Mouse (Mus musculus) stomach, embryonic 14.5 days (tissue): ENCODE data around the gene Ocm. TPM values are rescaled to one million over a fixed set of nuclear protein-coding genes. Genes with fewer than 3 reads are reported as not detected.

ENCODE experiments used
- ATAC-seq: fragments of 200-750 bp; cut with Nextera tagmentation; 2 replicates; pipeline ENCODE4 v1.8.0; 2017; ENCODE audit warnings: low read depth, moderate TSS enrichment; ENCODE audit not compliant: insufficient number of reproducible peaks, insufficient read depth, low FRiP score
- H3K27ac ChIP-seq: fragments of 300-500 bp; sonication (generic); 2 replicates; pipeline ENCODE4 v1.5.1; 2014; ENCODE audit warnings: mild to moderate bottlenecking, low read length, moderate library complexity, mixed read lengths
- H3K27me3 ChIP-seq: fragments of 300-500 bp; sonication (generic); 2 replicates; pipeline ENCODE4 v1.6.1; 2014; ENCODE audit warnings: low read length, control low read depth, mixed read lengths; ENCODE audit not compliant: control insufficient read depth, insufficient read depth
- H3K36me3 ChIP-seq: fragments of 300-500 bp; sonication (generic); 2 replicates; pipeline ENCODE4 v1.6.1; 2014; ENCODE audit warnings: mild to moderate bottlenecking, control low read depth, low read length, moderate library complexity, mixed read lengths; ENCODE audit not compliant: control insufficient read depth, insufficient read depth
- H3K4me1 ChIP-seq: fragments of 300-500 bp; sonication (generic); 2 replicates; pipeline ENCODE4 v1.6.1; 2014; ENCODE audit warnings: low read length, control low read depth, mixed read lengths; ENCODE audit not compliant: control insufficient read depth, insufficient read depth
- H3K4me2 ChIP-seq: fragments of 300-500 bp; sonication (generic); replicated peaks from 2 replicates; pipeline ENCODE4 v1.6.1; 2014; ENCODE audit warnings: low read depth, low read length, control low read depth
- H3K4me3 ChIP-seq: fragments of 300-500 bp; sonication (generic); 2 replicates; pipeline ENCODE4 v1.5.1; 2014; ENCODE audit warnings: low read depth, low read length, control low read depth
- H3K9ac ChIP-seq: fragments of 300-500 bp; sonication (generic); replicated peaks from 2 replicates; pipeline ENCODE4 v1.6.1; 2014; ENCODE audit warnings: low read depth, mild to moderate bottlenecking, control low read depth, low read length, moderate library complexity, mixed read lengths
- H3K9me3 ChIP-seq: fragments of 300-500 bp; sonication (generic); 2 replicates; pipeline ENCODE4 v1.6.1; 2016; ENCODE audit warnings: low read depth, low read length, control low read depth; ENCODE audit not compliant: control insufficient read depth
- WGBS: fragments of 180-500 bp; shearing (Covaris S2); extraction: QIAGEN DNeasy Blood & Tissue Kit; methylation state at CpG from one replicate; pipeline ENCODE4 v1.1.7; 2014; 5-methylcytosine and 5-hydroxymethylcytosine counted together
- polyA plus RNA-seq: library from polyadenylated mRNA; unstranded; fragments of >200 nt; fragmentation: Nextera tagmentation; extraction: Ambion mirVana; gene quantifications from 2 replicates; pipeline ENCODE4 v1.2.1, GENCODE M21; 2014

Ocm gene
- polyA plus RNA-seq, 1 experiment from 2014 or later, result 0.55 TPM

DNA sequence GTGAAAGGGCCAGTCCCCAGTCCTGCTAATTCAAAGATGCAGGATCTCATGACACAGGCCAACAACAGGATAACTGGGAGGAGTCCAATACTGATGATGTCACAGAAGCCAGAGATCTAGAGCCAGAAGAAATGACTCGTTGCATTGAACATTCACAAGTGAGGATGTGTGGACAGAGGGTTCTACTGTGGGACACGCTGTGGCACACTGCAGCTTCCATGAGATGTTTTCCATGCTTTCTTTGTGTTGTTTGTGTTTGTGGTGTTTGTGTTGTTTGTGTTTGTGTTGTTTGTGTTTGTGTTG lies 50.9 kb downstream of the Ocm start:
- H3K9me3 ChIP-seq, result no peaks in the 10 kb centered on the region
- WGBS, result 59% methylated on average over 2 of the region's 2 CpGs
- peak; percentile 26; the same call in 1 of the 2 replicates for ATAC-seq

DNA sequence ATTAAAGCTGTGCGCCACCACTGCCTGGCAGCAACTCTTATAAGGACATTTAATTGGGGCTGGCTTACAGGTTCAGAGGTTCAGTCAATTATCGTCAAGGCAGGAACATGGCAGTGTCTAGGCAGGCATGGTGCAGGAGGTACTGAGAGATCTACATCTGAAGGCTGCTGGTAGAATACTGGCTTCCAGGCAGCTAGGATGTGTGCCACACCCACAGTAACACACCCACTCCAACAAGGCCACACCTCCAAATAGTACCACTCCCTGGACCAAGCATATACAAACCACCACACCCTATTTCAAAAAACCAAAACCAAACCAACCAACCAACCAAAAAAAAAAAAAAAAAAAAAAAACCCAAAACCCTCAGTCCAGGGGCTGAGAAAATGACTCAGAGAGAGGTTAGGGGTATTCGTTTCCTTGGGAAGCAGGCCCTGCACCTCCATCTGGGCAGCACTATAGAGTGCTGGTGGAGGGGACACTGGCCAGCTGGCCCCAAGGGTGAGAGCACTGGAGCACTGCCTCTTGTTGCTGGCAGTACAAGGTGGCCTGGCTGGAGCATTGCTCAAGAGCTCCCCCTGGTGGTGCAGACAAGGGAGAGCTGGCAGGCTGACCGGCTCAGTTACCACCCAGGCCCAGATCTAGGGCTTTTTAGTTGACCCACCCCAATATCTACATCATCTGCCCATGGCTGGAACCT lies 51.4 kb downstream of the Ocm start:
- Histone ChIP-seq H3K9ac (no peak overlapping the region), H3K36me3 (no peaks in the 10 kb centered on the region), H3K4me1 (no peaks in the 10 kb centered on the region), H3K27ac (no peak overlapping the region), H3K4me3 (no peak overlapping the region), H3K4me2 (no peak overlapping the region), H3K27me3 (no peaks in the 10 kb centered on the region), H3K9me3 (no peaks in the 10 kb centered on the region)
- 50% methylated on average over 4 of the region's 4 CpGs for WGBS
- peak; percentile 78; the same call in 1 of the 2 replicates for ATAC-seq

More for the DNA sequence above, 50.9 kb downstream of the Ocm start:
- Histone ChIP-seq H3K4me2 (no peak overlapping the region), H3K27ac (no peak overlapping the region), H3K36me3 (no peaks in the 10 kb centered on the region), H3K9ac (no peak overlapping the region), H3K4me3 (no peak overlapping the region), H3K27me3 (no peaks in the 10 kb centered on the region), H3K4me1 (no peaks in the 10 kb centered on the region)

DNA sequence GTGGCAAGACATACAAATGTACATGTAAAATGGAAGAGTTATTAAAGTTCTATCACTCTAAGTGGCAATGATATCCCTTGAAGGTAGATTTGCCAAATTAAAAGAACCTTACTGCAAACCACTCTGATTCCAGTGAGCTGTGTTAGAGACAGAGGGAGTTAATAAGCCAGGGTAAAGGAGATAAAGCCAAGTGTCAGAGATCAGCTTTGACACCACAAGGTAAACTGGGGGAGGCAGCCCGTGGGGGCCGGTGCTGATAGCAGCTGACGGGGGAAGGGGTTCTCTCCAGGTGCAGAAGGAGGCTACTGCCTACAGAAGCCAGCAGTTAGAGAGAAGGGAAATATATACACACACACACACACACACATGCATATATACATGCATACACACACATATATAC lies 53.8 kb downstream of the Ocm start:
- H3K4me2 ChIP-seq, result no peak overlapping the region
- no peaks in the 10 kb centered on the region for H3K4me1 ChIP-seq
- no peaks in the 10 kb centered on the region for H3K9me3 ChIP-seq
- no peak overlapping the region for H3K27ac ChIP-seq
- WGBS, result 37% methylated on average over 3 of the region's 3 CpGs
- no peaks in the 10 kb centered on the region for H3K36me3 ChIP-seq
- ATAC-seq, result no peak
- no peak overlapping the region for H3K9ac ChIP-seq
- H3K27me3 ChIP-seq, result no peaks in the 10 kb centered on the region
- H3K4me3 ChIP-seq, result no peak overlapping the region

Other genes starting within 250 kb of the Ocm start
- gene Eif2ak1, start 208.9 kb downstream of the Ocm start, polyA plus RNA-seq, result 34.4 TPM in 2 replicates
- 0.36 and 0.38 TPM in 2 replicates for gene Ankrd61, start 129.0 kb downstream of the Ocm start, polyA plus RNA-seq
- gene Aimp2, start 116.8 kb downstream of the Ocm start, polyA plus RNA-seq, result 94.9 and 95.8 TPM in 2 replicates
- 30.8 and 33.7 TPM in 2 replicates for gene Pms2, start 116.7 kb downstream of the Ocm start, polyA plus RNA-seq
- gene Gm42421, start 98.5 kb downstream of the Ocm start, polyA plus RNA-seq, result 0.65 TPM in 1 of 2 replicates, not detected in the other
- gene Rsph10b, start 93.6 kb downstream of the Ocm start, polyA plus RNA-seq, result 0.60 and 1.4 TPM in 2 replicates
- 78.0 and 80.7 TPM in 2 replicates for gene Ccz1, start 11.8 kb downstream of the Ocm start, polyA plus RNA-seq
- 5.2 and 5.6 TPM in 2 replicates for gene Lmtk2, start 73.8 kb upstream of the Ocm start, polyA plus RNA-seq
- 0.32 and 2.5 TPM in 2 replicates for gene Bhlha15, start 163.6 kb upstream of the Ocm start, polyA plus RNA-seq
- gene Tecpr1, start 196.9 kb upstream of the Ocm start, polyA plus RNA-seq, result 17.0 and 18.3 TPM in 2 replicates
- 135 and 137 TPM in 2 replicates for gene Bri3, start 217.8 kb upstream of the Ocm start, polyA plus RNA-seq